17 mouse cellular contexts compared by ENCODE assay signal in genomic region chr3:147298065-147298464, GRCm38 (mm10).
DNase-seq lines count a peak whose midpoint lies in the region; ATAC-seq lines count a peak whose summit lies in the region.
"Had no signal": no experiment of that assay in that cellular context is flagged by ENCODE, and none has a peak within 500 bp of the region (broad histone marks: within the 10 kb centered on the region; RNA-seq: fewer than 3 reads in every experiment).

No protein-coding gene starts in this region.

- H3K36me3 ChIP-seq in forebrain, embryonic 12.5 days (replicated peaks) = no peaks in the 10 kb centered on the region
- no peaks in the 10 kb centered on the region for H3K36me3 ChIP-seq in forebrain, embryonic 11.5 days (ENCODE audit: control insufficient read depth, insufficient read depth, low read length)
- H3K36me3 ChIP-seq in hindbrain, embryonic 16.5 days (ENCODE audit: control insufficient read depth, insufficient read depth, low read length) = no peaks in the 10 kb centered on the region
- no peaks in the 10 kb centered on the region for H3K36me3 ChIP-seq in hindbrain, embryonic 12.5 days
- no peaks in the 10 kb centered on the region for H3K36me3 ChIP-seq in neural tube, embryonic 11.5 days (ENCODE audit: control insufficient read depth, insufficient read depth, low read length)
- H3K36me3 ChIP-seq in neural tube, embryonic 13.5 days = no peaks in the 10 kb centered on the region
- no peaks in the 10 kb centered on the region for H3K36me3 ChIP-seq in kidney, embryonic 14.5 days (ENCODE audit: control insufficient read depth, insufficient read depth, low read length)
- H3K36me3 ChIP-seq: limb, embryonic 12.5 days; liver, embryonic 15.5 days; neural tube, embryonic 12.5 days had no signal

- ATAC-seq in forebrain, embryonic 12.5 days (ENCODE audit: low FRiP score) = no peak
- no peak for ATAC-seq in forebrain, embryonic 11.5 days (replicated peaks; ENCODE audit: low FRiP score)
- no peak for ATAC-seq in hindbrain, embryonic 16.5 days
- no peak for ATAC-seq in hindbrain, embryonic 12.5 days (ENCODE audit: low FRiP score)
- 0 out of 2 replicates have a peak, but pooled peaks have one; percentile 35 for ATAC-seq in neural tube, embryonic 11.5 days (ENCODE audit: insufficient read depth, low FRiP score, low TSS enrichment)
- no peak for ATAC-seq in neural tube, embryonic 13.5 days (ENCODE audit: low read depth)
- ATAC-seq in kidney, embryonic 14.5 days (ENCODE audit: low FRiP score, low TSS enrichment) = no peak
- ATAC-seq: inflammation-experienced regulatory T-cells, adult 6 months had no signal

- H3K9ac ChIP-seq in forebrain, embryonic 12.5 days = no peak overlapping the region
- H3K9ac ChIP-seq in forebrain, embryonic 11.5 days (ENCODE audit: low read length) = no peak overlapping the region
- H3K9ac ChIP-seq in hindbrain, embryonic 16.5 days (ENCODE audit: low read depth, low read length) = no peak overlapping the region
- H3K9ac ChIP-seq in hindbrain, embryonic 12.5 days = no peak overlapping the region
- H3K9ac ChIP-seq in neural tube, embryonic 11.5 days (ENCODE audit: low read length) = no peak overlapping the region
- no peak overlapping the region for H3K9ac ChIP-seq in neural tube, embryonic 13.5 days
- no peak overlapping the region for H3K9ac ChIP-seq in kidney, embryonic 14.5 days (ENCODE audit: low read depth, low read length)
- H3K9ac ChIP-seq: limb, embryonic 12.5 days; liver, embryonic 15.5 days; neural tube, embryonic 12.5 days had no signal

- no peak for DNase-seq in forebrain, embryonic 11.5 days (ENCODE audit: low spot score)
- DNase-seq in neural tube, embryonic 11.5 days (ENCODE audit: low spot score) = no peak
- DNase-seq in neural tube, embryonic 10.5 days (ENCODE audit: extremely low spot score, low spot score) = no peak
- DNase-seq: adrenal gland, postnatal 14 days; cerebellum, adult 8-10 months; gastrocnemius, postnatal 36 days had no signal

- H3K9me3 ChIP-seq in forebrain, embryonic 12.5 days = no peaks in the 10 kb centered on the region
- H3K9me3 ChIP-seq in forebrain, embryonic 11.5 days (ENCODE audit: control insufficient read depth, low read length) = no peaks in the 10 kb centered on the region
- H3K9me3 ChIP-seq in hindbrain, embryonic 16.5 days (ENCODE audit: control insufficient read depth, low read length) = no peaks in the 10 kb centered on the region
- no peaks in the 10 kb centered on the region for H3K9me3 ChIP-seq in hindbrain, embryonic 12.5 days (replicated peaks)
- H3K9me3 ChIP-seq in neural tube, embryonic 11.5 days (ENCODE audit: control insufficient read depth, low read length) = no peaks in the 10 kb centered on the region
- no peaks in the 10 kb centered on the region for H3K9me3 ChIP-seq in neural tube, embryonic 13.5 days
- no peaks in the 10 kb centered on the region for H3K9me3 ChIP-seq in kidney, embryonic 14.5 days (ENCODE audit: control insufficient read depth, low read length)
- H3K9me3 ChIP-seq: limb, embryonic 12.5 days; liver, embryonic 15.5 days; neural tube, embryonic 12.5 days had no signal

- H3K4me2 ChIP-seq in forebrain, embryonic 12.5 days = 0 out of 2 replicates have a peak overlapping the region, but pooled peaks have one; percentile 5
- H3K4me2 ChIP-seq in forebrain, embryonic 11.5 days (ENCODE audit: low read depth, low read length, severe bottlenecking) = no peak overlapping the region
- peak overlapping the region; percentile 19; the same call in 1 of the 2 replicates for H3K4me2 ChIP-seq in hindbrain, embryonic 16.5 days (ENCODE audit: low read length)
- H3K4me2 ChIP-seq in hindbrain, embryonic 12.5 days (replicated peaks) = no peak overlapping the region
- H3K4me2 ChIP-seq in neural tube, embryonic 11.5 days (ENCODE audit: low read depth) = no peak overlapping the region
- peak overlapping the region; percentile 25; the same call in 1 of the 2 replicates for H3K4me2 ChIP-seq in neural tube, embryonic 13.5 days
- no peak overlapping the region for H3K4me2 ChIP-seq in kidney, embryonic 14.5 days (replicated peaks; ENCODE audit: low read depth, low read length)
- H3K4me2 ChIP-seq: limb, embryonic 12.5 days; liver, embryonic 15.5 days; neural tube, embryonic 12.5 days had no signal

- no peak overlapping the region for H3K4me3 ChIP-seq in forebrain, embryonic 12.5 days (replicated peaks)
- H3K4me3 ChIP-seq in forebrain, embryonic 11.5 days (ENCODE audit: low read depth, low read length) = no peak overlapping the region
- no peak overlapping the region for H3K4me3 ChIP-seq in hindbrain, embryonic 16.5 days (ENCODE audit: low read length)
- no peak overlapping the region for H3K4me3 ChIP-seq in hindbrain, embryonic 12.5 days
- H3K4me3 ChIP-seq in neural tube, embryonic 11.5 days (ENCODE audit: low read depth, low read length) = no peak overlapping the region
- no peak overlapping the region for H3K4me3 ChIP-seq in neural tube, embryonic 13.5 days
- H3K4me3 ChIP-seq in kidney, embryonic 14.5 days (ENCODE audit: low read length) = no peak overlapping the region
- H3K4me3 ChIP-seq: layer of hippocampus, adult 2 months; limb, embryonic 12.5 days; liver, embryonic 15.5 days; neural tube, embryonic 12.5 days had no signal

- H3K27ac ChIP-seq in forebrain, embryonic 12.5 days = no peak overlapping the region
- no peak overlapping the region for H3K27ac ChIP-seq in forebrain, embryonic 11.5 days (ENCODE audit: low read depth, low read length)
- no peak overlapping the region for H3K27ac ChIP-seq in hindbrain, embryonic 16.5 days (ENCODE audit: low read depth, low read length)
- no peak overlapping the region for H3K27ac ChIP-seq in hindbrain, embryonic 12.5 days
- no peak overlapping the region for H3K27ac ChIP-seq in neural tube, embryonic 11.5 days (ENCODE audit: low read depth, low read length)
- no peak overlapping the region for H3K27ac ChIP-seq in neural tube, embryonic 13.5 days (replicated peaks)
- no peak overlapping the region for H3K27ac ChIP-seq in kidney, embryonic 14.5 days (ENCODE audit: low read depth, low read length)
- H3K27ac ChIP-seq: kidney, postnatal 0 days; layer of hippocampus, adult 2 months; limb, embryonic 12.5 days; liver, embryonic 15.5 days; neural tube, embryonic 12.5 days had no signal

- 4% methylated on average over 9 of the region's 9 CpGs for WGBS in forebrain, embryonic 12.5 days
- 5% methylated on average over 9 of the region's 9 CpGs for WGBS in forebrain, embryonic 11.5 days
- 9% methylated on average over 9 of the region's 9 CpGs for WGBS in hindbrain, embryonic 16.5 days
- 12% methylated on average over 9 of the region's 9 CpGs for WGBS in hindbrain, embryonic 12.5 days
- WGBS in neural tube, embryonic 11.5 days = 10% methylated on average over 9 of the region's 9 CpGs
- WGBS in neural tube, embryonic 13.5 days = 4% methylated on average over 9 of the region's 9 CpGs
- WGBS in kidney, embryonic 14.5 days = 19% methylated on average over 9 of the region's 9 CpGs

- H3K27me3 ChIP-seq in forebrain, embryonic 12.5 days = 0 out of 2 replicates have a peak, but pooled peaks cover 2% of the 10 kb centered on the region
- H3K27me3 ChIP-seq in forebrain, embryonic 11.5 days (ENCODE audit: control insufficient read depth, insufficient read depth, low read length) = no peaks in the 10 kb centered on the region
- H3K27me3 ChIP-seq in hindbrain, embryonic 16.5 days (replicated peaks; ENCODE audit: control insufficient read depth, insufficient read depth, low read length) = no peaks in the 10 kb centered on the region
- H3K27me3 ChIP-seq in hindbrain, embryonic 12.5 days = peaks cover 4% of the 10 kb centered on the region; the same call in 1 of the 2 replicates
- no peaks in the 10 kb centered on the region for H3K27me3 ChIP-seq in neural tube, embryonic 11.5 days (ENCODE audit: control insufficient read depth, insufficient read depth, low read length)
- H3K27me3 ChIP-seq in neural tube, embryonic 13.5 days = no peaks in the 10 kb centered on the region
- H3K27me3 ChIP-seq in kidney, embryonic 14.5 days (ENCODE audit: control insufficient read depth, insufficient read depth, low read length) = no peaks in the 10 kb centered on the region
- H3K27me3 ChIP-seq: liver, embryonic 15.5 days; neural tube, embryonic 12.5 days had no signal

- 0 out of 2 replicates have a peak, but pooled peaks cover 4% of the 10 kb centered on the region for H3K4me1 ChIP-seq in forebrain, embryonic 12.5 days
- H3K4me1 ChIP-seq in forebrain, embryonic 11.5 days (replicated peaks; ENCODE audit: control insufficient read depth, insufficient read depth, low read length) = peaks cover 3% of the 10 kb centered on the region; the same call in 1 of the 2 replicates
- 0 out of 2 replicates have a peak, but pooled peaks cover 2% of the 10 kb centered on the region for H3K4me1 ChIP-seq in hindbrain, embryonic 16.5 days (ENCODE audit: control insufficient read depth, insufficient read depth, low read depth, low read length)
- peaks cover 6% of the 10 kb centered on the region; the same call in 1 of the 2 replicates for H3K4me1 ChIP-seq in hindbrain, embryonic 12.5 days
- no peaks in the 10 kb centered on the region; the same call in 1 of the 2 replicates for H3K4me1 ChIP-seq in neural tube, embryonic 11.5 days (ENCODE audit: control insufficient read depth, insufficient read depth, low read length)
- peaks cover 4% of the 10 kb centered on the region; the same call in 1 of the 2 replicates for H3K4me1 ChIP-seq in neural tube, embryonic 13.5 days (replicated peaks)
- H3K4me1 ChIP-seq in kidney, embryonic 14.5 days (ENCODE audit: control insufficient read depth, insufficient read depth, low read length) = no peaks in the 10 kb centered on the region
- H3K4me1 ChIP-seq: liver, embryonic 15.5 days had no signal

Comparison
In these comparisons a context has a peak if more than half of its experiments do, and no peak if none do; other contexts are left out.
1. H3K4me2 ChIP-seq: peak in forebrain, embryonic 12.5 days (single experiment), hindbrain, embryonic 16.5 days (single experiment) and neural tube, embryonic 13.5 days (single experiment); none in forebrain, embryonic 11.5 days (single experiment), hindbrain, embryonic 12.5 days (single experiment), neural tube, embryonic 11.5 days (single experiment) and kidney, embryonic 14.5 days (single experiment).